Mouse (Mus musculus) erythroblast, embryonic 14.5 days (primary cell): Measurements from ENCODE around the gene Rin3.

Experiments used
- GATA1 ChIP-seq: IDR thresholded peaks from 2 replicates; pipeline ENCODE4 v1.6.1; 2012; ENCODE audit warnings: low read length, inconsistent platforms, mixed read lengths
- TAL1 ChIP-seq: IDR thresholded peaks from 3 replicates; pipeline ENCODE4 v1.6.1; 2012; ENCODE audit warnings: low read length, inconsistent platforms, mixed read lengths

- TF ChIP-seq GATA1, result no peak
- no peak for TF ChIP-seq TAL1
Observed at GRCm38 (mm10) chr12:102348447-102348846, 65.6 kb downstream of the Rin3 start.
